Mouse (Mus musculus): ENCODE results near the gene Olfr1058. TPM values are rescaled to one million over a fixed set of nuclear protein-coding genes. Genes with fewer than 3 reads are reported as not detected.
"Not testable (repeated sequence)": the region's sequence is repeated elsewhere in the genome, so short reads cannot be mapped to it uniquely, and the experiment has no call there.

The Olfr1058 gene
- not detected for total RNA-seq (2021)

GRCm38 (mm10) chr2:86388461-86388860, at the start of gene Olfr1058:
TSS of gene Olfr1058 (minus strand) at chr2:86388561.
- DNase-seq (ENCODE audit: extremely low spot score in 1 of 2, low spot score in 2 of 2); intact Hi-C loops (cut with DNase I): not testable (repeated sequence)

- DNase-seq (ENCODE audit: extremely low spot score in 1 of 2, low spot score in 2 of 2); intact Hi-C loops (cut with DNase I): not testable (repeated sequence)
Observed at GRCm38 (mm10) chr2:86428511-86428910, 40.1 kb upstream of the Olfr1058 start.

- DNase-seq (ENCODE audit: extremely low spot score in 1 of 2, low spot score in 2 of 2); intact Hi-C loops (cut with DNase I): not testable (repeated sequence)
Observed at GRCm38 (mm10) chr2:86426649-86427048, 38.3 kb upstream of the Olfr1058 start, which contains the start of gene Olfr1062. TSS of gene Olfr1062 (minus strand) at chr2:86426749.

- no peak for DNase-seq (ENCODE audit: extremely low spot score in 1 of 2, low spot score in 2 of 2)
- intact Hi-C loops (cut with DNase I), result no loop called here
Observed at GRCm38 (mm10) chr2:86413950-86414349, 25.6 kb upstream of the Olfr1058 start, which contains the start of gene Olfr1061. TSS of gene Olfr1061 (minus strand) at chr2:86414050.

- intact Hi-C loops (cut with DNase I), result no loop called here
- no peak for DNase-seq (ENCODE audit: extremely low spot score in 1 of 2, low spot score in 2 of 2)
Observed at GRCm38 (mm10) chr2:86395114-86395513, 6.8 kb upstream of the Olfr1058 start.

GRCm38 (mm10) chr2:86378293-86378692, 10.1 kb downstream of the Olfr1058 start, which contains the start of gene Olfr1057:
TSS of gene Olfr1057 (minus strand) at chr2:86378393.
- DNase-seq (ENCODE audit: extremely low spot score in 1 of 2, low spot score in 2 of 2), result no peak
- intact Hi-C loops (cut with DNase I), result no loop called here

- DNase-seq (ENCODE audit: extremely low spot score in 1 of 2, low spot score in 2 of 2); intact Hi-C loops (cut with DNase I): not testable (repeated sequence)
Observed at GRCm38 (mm10) chr2:86366342-86366741, 22.0 kb downstream of the Olfr1058 start.

GRCm38 (mm10) chr2:86362369-86362768, 26.0 kb downstream of the Olfr1058 start, which contains the start of gene Olfr1056:
TSS of gene Olfr1056 (minus strand) at chr2:86362469.
- DNase-seq (ENCODE audit: extremely low spot score in 1 of 2, low spot score in 2 of 2), result no peak
- intact Hi-C loops (cut with DNase I), result no loop called here

- DNase-seq (ENCODE audit: extremely low spot score in 1 of 2, low spot score in 2 of 2); intact Hi-C loops (cut with DNase I): not testable (repeated sequence)
Observed at GRCm38 (mm10) chr2:86351751-86352150, 36.6 kb downstream of the Olfr1058 start.

GRCm38 (mm10) chr2:86350184-86350583, 38.2 kb downstream of the Olfr1058 start, which contains the start of gene Olfr1055:
TSS of gene Olfr1055 (minus strand) at chr2:86350284.
- no peak for DNase-seq (ENCODE audit: extremely low spot score in 1 of 2, low spot score in 2 of 2)
- intact Hi-C loops (cut with DNase I), result no loop called here

- intact Hi-C loops (cut with DNase I), result no loop called here
- no peak for DNase-seq (ENCODE audit: extremely low spot score in 1 of 2, low spot score in 2 of 2)
Observed at GRCm38 (mm10) chr2:86335333-86335732, 53.0 kb downstream of the Olfr1058 start, which contains the start of gene Olfr1054. TSS of gene Olfr1054 (minus strand) at chr2:86335433.

Other genes starting within 250 kb of the Olfr1058 start
- not detected for gene Olfr1040, start 241.8 kb downstream of the Olfr1058 start, total RNA-seq (2021)
- gene Olfr1042, start 226.7 kb downstream of the Olfr1058 start, total RNA-seq (2021), result not detected
- not detected for gene Olfr1043, start 221.0 kb downstream of the Olfr1058 start, total RNA-seq (2021)
- not detected for gene Olfr1044, start 210.7 kb downstream of the Olfr1058 start, total RNA-seq (2021)
- gene Olfr52, start 202.9 kb downstream of the Olfr1058 start, total RNA-seq (2021), result not detected
- not detected for gene Olfr1045, start 185.6 kb downstream of the Olfr1058 start, total RNA-seq (2021)
- not detected for gene Olfr1046, start 169.2 kb downstream of the Olfr1058 start, total RNA-seq (2021)
- gene Olfr1047, start 157.2 kb downstream of the Olfr1058 start, total RNA-seq (2021), result not detected
- gene Olfr1048, start 148.3 kb downstream of the Olfr1058 start, total RNA-seq (2021), result not detected
- not detected for gene Olfr1049, start 130.2 kb downstream of the Olfr1058 start, total RNA-seq (2021)
- gene Olfr1051, start 109.5 kb downstream of the Olfr1058 start, total RNA-seq (2021), result not detected
- not detected for gene Olfr1052, start 96.1 kb downstream of the Olfr1058 start, total RNA-seq (2021)
- gene Olfr1053, start 73.3 kb downstream of the Olfr1058 start, total RNA-seq (2021), result not detected
- gene Olfr1054, start 53.1 kb downstream of the Olfr1058 start, total RNA-seq (2021), result not detected
- gene Olfr1055, start 38.3 kb downstream of the Olfr1058 start, total RNA-seq (2021), result not detected
- not detected for gene Olfr1056, start 26.1 kb downstream of the Olfr1058 start, total RNA-seq (2021)
- not detected for gene Olfr1057, start 10.2 kb downstream of the Olfr1058 start, total RNA-seq (2021)
- not detected for gene Olfr1061, start 25.5 kb upstream of the Olfr1058 start, total RNA-seq (2021)
- not detected for gene Olfr1062, start 38.2 kb upstream of the Olfr1058 start, total RNA-seq (2021)
- not detected for gene Olfr1065, start 62.0 kb upstream of the Olfr1058 start, total RNA-seq (2021)
- gene Olfr1066, start 67.7 kb upstream of the Olfr1058 start, total RNA-seq (2021), result not detected
- gene Olfr228, start 98.8 kb upstream of the Olfr1058 start, total RNA-seq (2021), result not detected
- not detected for gene Olfr1076, start 119.9 kb upstream of the Olfr1058 start, total RNA-seq (2021)
- not detected for gene Olfr1079, start 153.9 kb upstream of the Olfr1058 start, total RNA-seq (2021)
- gene Olfr1080, start 169.7 kb upstream of the Olfr1058 start, total RNA-seq (2021), result not detected
- gene Olfr1082, start 210.4 kb upstream of the Olfr1058 start, total RNA-seq (2021), result not detected

Data from left cerebral cortex, postnatal 10 days (tissue).